Mouse (Mus musculus) bone marrow, adult 2 months (tissue): Measurements from ENCODE around the gene Insl6.

Source experiments
- CTCF ChIP-seq: fragments of 200-500 bp; IDR thresholded peaks from 2 replicates; pipeline ENCODE4 v1.5.1; 2011; ENCODE audit warnings: low read length, control low read depth; ENCODE audit not compliant: control insufficient read depth, insufficient read depth
- POLR2A ChIP-seq: fragments of 200-500 bp; IDR thresholded peaks from 2 replicates; pipeline ENCODE4 v1.6.1; 2011; ENCODE audit warnings: low read depth, mild to moderate bottlenecking, control low read depth, low read length, borderline replicate concordance; ENCODE audit not compliant: control insufficient read depth

DNA sequence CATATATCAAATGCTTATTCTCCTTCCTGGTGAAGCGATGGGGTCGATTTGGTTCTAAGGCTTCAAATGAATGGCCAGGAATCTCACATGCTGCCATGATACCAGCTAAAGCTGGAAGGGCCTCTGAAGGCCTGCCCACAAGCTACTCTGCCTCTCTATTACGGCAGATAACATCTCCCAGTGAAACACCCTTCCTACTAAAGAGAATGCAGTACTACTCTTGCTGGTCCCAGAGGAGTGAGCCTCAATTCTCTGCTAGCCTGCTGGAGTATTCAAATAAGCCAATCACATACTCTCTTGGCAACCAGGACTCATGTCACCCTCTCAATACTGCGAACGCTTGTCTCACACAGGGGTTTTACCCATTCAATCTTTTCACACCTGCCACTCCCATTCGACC lies 17.1 kb upstream of the Insl6 start:
- no peak for TF ChIP-seq POLR2A
- TF ChIP-seq CTCF, result no peak
